Mouse (Mus musculus) gastrocnemius, adult 18-20 months (tissue): ENCODE results near the gene Gm10256. TPM values are rescaled to one million over a fixed set of nuclear protein-coding genes. Genes with fewer than 3 reads are reported as not detected.
"Not testable (repeated sequence)": the region's sequence is repeated elsewhere in the genome, so short reads cannot be mapped to it uniquely, and the experiment has no call there.

ENCODE experiments used
- DNase-seq: peaks from one replicate; pipeline ENCODE4 v3.0.0; 2021; ENCODE audit warnings: low spot score
- long read RNA-seq, 2 experiments: library from polyadenylated mRNA; stranded (forward); transcript quantifications; one replicate each; pipeline ENCODE4 v2.0.0; 2021
- total RNA-seq, 2 experiments: library from RNA; stranded (reverse); gene quantifications; 2 replicates each; pipeline ENCODE4 v1.2.3; 2021

The Gm10256 gene
- not detected for total RNA-seq
- long read RNA-seq, experiment 1: 0 reads
- long read RNA-seq, experiment 2: 0 reads

- DNase-seq: not testable (repeated sequence)
Measured at GRCm38 (mm10) chrY:2830380-2830779, at the start of gene Gm10256, which contains the start of gene Rbmy. Gene Gm10256 (plus strand): TSS chrY:2830699. Gene Rbmy (plus strand): TSS chrY:2830680.

GRCm38 (mm10) chrY:2796105-2796504 is 34.4 kb upstream of the Gm10256 start, which contains the start of gene Gm4064:
Gene Gm4064 (minus strand): TSS chrY:2796205.
- DNase-seq: not testable (repeated sequence)

GRCm38 (mm10) chrY:2900689-2901088 is 70.2 kb downstream of the Gm10256 start, which contains the start of gene Gm10352:
Gene Gm10352 (plus strand): TSS chrY:2900989.
- DNase-seq: not testable (repeated sequence)

Other genes with a start within 250 kb of the Gm10256 start
- not detected for gene H2al2c, start 231.6 kb upstream of the Gm10256 start, total RNA-seq
- gene Sry, start 167.0 kb upstream of the Gm10256 start, total RNA-seq: not detected
- gene H2al2b, start 110.0 kb upstream of the Gm10256 start, total RNA-seq: not detected
- not detected for gene Gm4064, start 34.5 kb upstream of the Gm10256 start, total RNA-seq
- gene Rbmy, start within 50 bp of the Gm10256 start, total RNA-seq: not detected
- not detected for gene Gm10352, start 70.3 kb downstream of the Gm10256 start, total RNA-seq
- not detected for gene Gm29289, start 101.9 kb downstream of the Gm10256 start, total RNA-seq